Mouse (Mus musculus): ENCODE results near the gene Mthfsd.
A peak's percentile ranks its signal among the peaks of the same experiment; 100 is the strongest.
"Not testable (repeated sequence)": the region's sequence is repeated elsewhere in the genome, so short reads cannot be mapped to it uniquely, and the experiment has no call there.

Mthfsd gene

GRCm38 (mm10) chr8:121107668-121108656 is at the start of gene Mthfsd:
TSS of gene Mthfsd (minus strand) at chr8:121108392.
- peak; percentile 99 for DNase-seq

GRCm38 (mm10) chr8:121156990-121157491 is 48.8 kb upstream of the Mthfsd start:
- DNase-seq: no peak

- DNase-seq: no peak
Measured at GRCm38 (mm10) chr8:121152394-121152793, 44.2 kb upstream of the Mthfsd start.

GRCm38 (mm10) chr8:121148573-121149083 is 40.4 kb upstream of the Mthfsd start:
- no peak for DNase-seq

GRCm38 (mm10) chr8:121145457-121146134 is 37.4 kb upstream of the Mthfsd start:
- DNase-seq: not testable (repeated sequence)

GRCm38 (mm10) chr8:121136856-121137255 is 28.7 kb upstream of the Mthfsd start:
- no peak for DNase-seq

- DNase-seq: no peak
Measured at GRCm38 (mm10) chr8:121134512-121134911, 26.3 kb upstream of the Mthfsd start.

GRCm38 (mm10) chr8:121134102-121134501 is 25.9 kb upstream of the Mthfsd start:
- no peak for DNase-seq

GRCm38 (mm10) chr8:121132961-121133513 is 24.8 kb upstream of the Mthfsd start:
- DNase-seq: no peak

GRCm38 (mm10) chr8:121130522-121130921 is 22.3 kb upstream of the Mthfsd start:
- DNase-seq: peak; percentile 48 to 59

- DNase-seq: no peak
Measured at GRCm38 (mm10) chr8:121129265-121129940, 21.2 kb upstream of the Mthfsd start.

GRCm38 (mm10) chr8:121128531-121129264 is 20.5 kb upstream of the Mthfsd start:
- DNase-seq: peak; percentile 43 to 48

GRCm38 (mm10) chr8:121127756-121128375 is 19.7 kb upstream of the Mthfsd start, which contains the start of gene Foxl1:
TSS of gene Foxl1 (plus strand) at chr8:121127940.
- peak; percentile 32 to 47 for DNase-seq

GRCm38 (mm10) chr8:121127291-121127701 is 19.1 kb upstream of the Mthfsd start:
- no peak for DNase-seq

GRCm38 (mm10) chr8:121126694-121127093 is 18.5 kb upstream of the Mthfsd start:
- no peak for DNase-seq

- DNase-seq: no peak
Measured at GRCm38 (mm10) chr8:121126191-121126590, 18.0 kb upstream of the Mthfsd start.

- peak; percentile 72 to 77 for DNase-seq
Measured at GRCm38 (mm10) chr8:121125311-121125876, 17.2 kb upstream of the Mthfsd start.

GRCm38 (mm10) chr8:121124547-121125239 is 16.5 kb upstream of the Mthfsd start:
- no peak for DNase-seq

- no peak for DNase-seq
Measured at GRCm38 (mm10) chr8:121123113-121123512, 14.9 kb upstream of the Mthfsd start.

- no peak for DNase-seq
Measured at GRCm38 (mm10) chr8:121122368-121122767, 14.2 kb upstream of the Mthfsd start.
